Mouse (Mus musculus) lung, postnatal 0 days (tissue): Measurements from ENCODE around the gene Atp1b2.

ENCODE experiments used
- CTCF ChIP-seq: IDR thresholded peaks from 2 replicates; pipeline ENCODE4 v1.5.1; 2016; ENCODE audit warnings: antibody characterized with exemption, mild to moderate bottlenecking
- EP300 ChIP-seq: IDR thresholded peaks from 2 replicates; pipeline ENCODE4 v1.6.1; 2016; ENCODE audit warnings: antibody characterized with exemption, mild to moderate bottlenecking, control low read depth

GRCm38 (mm10) chr11:69575220-69575619 is 30.5 kb downstream of the Atp1b2 start:
- peak; percentile 75 for TF ChIP-seq CTCF
- no peak for TF ChIP-seq EP300
